14 mouse cellular contexts compared by ENCODE assay signal in the genomic region with DNA sequence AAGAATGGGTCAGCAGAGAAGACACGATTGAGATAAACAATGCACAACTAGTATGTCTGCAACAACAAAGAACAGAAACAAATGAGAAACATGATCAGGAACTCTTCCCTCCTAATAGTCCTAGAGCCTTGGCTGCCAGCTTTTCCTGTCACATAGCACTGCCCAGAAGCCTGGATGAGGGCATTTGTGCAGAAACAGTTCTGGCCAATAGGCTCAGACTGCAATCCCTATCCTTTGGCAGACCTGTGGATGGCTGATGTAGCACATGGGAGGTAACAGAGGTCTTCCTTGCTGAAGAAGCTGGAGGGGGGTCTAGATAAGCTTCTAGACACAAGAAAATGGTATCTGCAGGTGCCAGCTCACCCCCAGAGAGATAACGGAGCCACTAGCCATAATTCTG.
"Had no signal": no experiment of that assay in that cellular context is flagged by ENCODE, and none has a peak within 500 bp of the region (broad histone marks: within the 10 kb centered on the region; RNA-seq: fewer than 3 reads in every experiment).

No protein-coding gene starts in this region.

- H3K4me1 ChIP-seq: stomach, embryonic 15.5 days had no signal

- H3K9me3 ChIP-seq: kidney, embryonic 15.5 days; limb, embryonic 13.5 days; midbrain, embryonic 10.5 days; neural tube, embryonic 12.5 days; stomach, embryonic 15.5 days had no signal

- H3K27me3 ChIP-seq: kidney, embryonic 15.5 days; limb, embryonic 13.5 days; neural tube, embryonic 12.5 days; stomach, embryonic 15.5 days had no signal

- H3K4me2 ChIP-seq: kidney, embryonic 15.5 days; limb, embryonic 13.5 days; neural tube, embryonic 12.5 days; stomach, embryonic 15.5 days had no signal

- H3K4me3 ChIP-seq: kidney, embryonic 15.5 days; limb, embryonic 13.5 days; midbrain, embryonic 10.5 days; myocyte; neural tube, embryonic 12.5 days; stomach, embryonic 15.5 days had no signal

- DNase-seq: kidney, postnatal 14 days; left cerebral cortex, postnatal 4 days; lung, adult 18-20 months; lung, postnatal 36 days; right cerebral cortex, postnatal 14 days; thymus, adult 2 months; thymus, postnatal 25 days had no signal

- H3K36me3 ChIP-seq: kidney, embryonic 15.5 days; limb, embryonic 13.5 days; midbrain, embryonic 10.5 days; neural tube, embryonic 12.5 days; stomach, embryonic 15.5 days had no signal

- H3K9ac ChIP-seq: kidney, embryonic 15.5 days; limb, embryonic 13.5 days; liver, embryonic 14.5 days; neural tube, embryonic 12.5 days; stomach, embryonic 15.5 days had no signal

- H3K27ac ChIP-seq: kidney, embryonic 15.5 days; limb, embryonic 13.5 days; liver, embryonic 14.5 days; midbrain, embryonic 10.5 days; neural tube, embryonic 12.5 days; stomach, embryonic 15.5 days had no signal
